Mouse (Mus musculus): ENCODE results near the gene Fam122a. TPM values are rescaled to one million over a fixed set of nuclear protein-coding genes. Genes with fewer than 3 reads are reported as not detected.

Fam122a gene
- polyA plus RNA-seq, 1 experiment from 2014 or later = 42.7 TPM

Other genes starting within 250 kb of the Fam122a start
- gene Fxn, start 196.8 kb downstream of the Fam122a start, polyA plus RNA-seq (2015; fragmentation: Nextera tagmentation; extraction: Ambion mirVana) = 52.3 and 54.6 TPM in 2 replicates
- gene Pip5k1b, start 78.5 kb upstream of the Fam122a start, polyA plus RNA-seq (2015; fragmentation: Nextera tagmentation; extraction: Ambion mirVana) = 3.2 and 3.4 TPM in 2 replicates
- gene Tmem252, start 196.7 kb upstream of the Fam122a start, polyA plus RNA-seq (2015; fragmentation: Nextera tagmentation; extraction: Ambion mirVana) = 3.0 and 3.3 TPM in 2 replicates

Measured in lung, embryonic 15.5 days (tissue).